Mouse (Mus musculus): ENCODE results near the gene Vav2. TPM values are rescaled to one million over a fixed set of nuclear protein-coding genes. Genes with fewer than 3 reads are reported as not detected.
A peak's percentile ranks its signal among the peaks of the same experiment; 100 is the strongest.

Vav2 gene
- polyA plus RNA-seq, 1 experiment from 2014 or later, result 15.0 TPM

GRCm38 (mm10) chr2:27426406-27426854, 403 bp downstream of the Vav2 start:
- peak overlapping the region; percentile 98 for H3K9ac ChIP-seq (ENCODE audit: low read length)
- peaks cover 35% of the 10 kb centered on the region for H3K4me1 ChIP-seq (ENCODE audit: control insufficient read depth, insufficient read depth, low read length)
- WGBS, result under 1% methylated on average over 31 of the region's 64 CpGs

GRCm38 (mm10) chr2:27425751-27426405, 955 bp downstream of the Vav2 start:
- Histone ChIP-seq H3K9me3 (ENCODE audit: control insufficient read depth, low read length) (no peaks in the 10 kb centered on the region), H3K4me1 (ENCODE audit: control insufficient read depth, insufficient read depth, low read length) (peaks cover 35% of the 10 kb centered on the region), H3K27ac (ENCODE audit: low read depth, low read length) (peak overlapping the region; percentile 80), H3K27me3 (ENCODE audit: control insufficient read depth, insufficient read depth, low read length) (no peaks in the 10 kb centered on the region), H3K4me2 (peak overlapping the region; percentile 82), H3K36me3 (ENCODE audit: control insufficient read depth, insufficient read depth, low read length) (peaks cover 2% of the 10 kb centered on the region; the same call in 1 of the 2 replicates), H3K4me3 (ENCODE audit: low read depth, low read length) (peak overlapping the region; percentile 93), H3K9ac (ENCODE audit: low read length) (peak overlapping the region; percentile 98)
- DNase-seq (ENCODE audit: low spot score, missing footprints) (peak; percentile 97), ATAC-seq (ENCODE audit: low FRiP score) (peak; percentile 17; the same call in 1 of the 2 replicates)
- WGBS, result under 1% methylated on average over 58 of the region's 60 CpGs

More at GRCm38 (mm10) chr2:27426406-27426854, 403 bp downstream of the Vav2 start:
- DNase-seq (ENCODE audit: low spot score, missing footprints) (no peak), ATAC-seq (ENCODE audit: low FRiP score) (peak; percentile 57)
- Histone ChIP-seq H3K36me3 (ENCODE audit: control insufficient read depth, insufficient read depth, low read length) (no peaks in the 10 kb centered on the region; the same call in 1 of the 2 replicates), H3K4me3 (ENCODE audit: low read depth, low read length) (peak overlapping the region; percentile 93), H3K4me2 (peak overlapping the region; percentile 82), H3K9me3 (ENCODE audit: control insufficient read depth, low read length) (no peaks in the 10 kb centered on the region), H3K27me3 (ENCODE audit: control insufficient read depth, insufficient read depth, low read length) (no peaks in the 10 kb centered on the region), H3K27ac (ENCODE audit: low read depth, low read length) (peak overlapping the region; percentile 80)

GRCm38 (mm10) chr2:27425161-27425611, 1.6 kb downstream of the Vav2 start:
- H3K4me2 ChIP-seq, result peak overlapping the region; percentile 82
- no peaks in the 10 kb centered on the region for H3K27me3 ChIP-seq (ENCODE audit: control insufficient read depth, insufficient read depth, low read length)
- peaks cover 36% of the 10 kb centered on the region for H3K4me1 ChIP-seq (ENCODE audit: control insufficient read depth, insufficient read depth, low read length)
- peak; percentile 30 for ATAC-seq (ENCODE audit: low FRiP score)
- no peaks in the 10 kb centered on the region for H3K9me3 ChIP-seq (ENCODE audit: control insufficient read depth, low read length)
- H3K4me3 ChIP-seq (ENCODE audit: low read depth, low read length), result peak overlapping the region; percentile 93
- peaks cover 2% of the 10 kb centered on the region; the same call in 1 of the 2 replicates for H3K36me3 ChIP-seq (ENCODE audit: control insufficient read depth, insufficient read depth, low read length)
- peak overlapping the region; percentile 80 for H3K27ac ChIP-seq (ENCODE audit: low read depth, low read length)
- peak; percentile 96 for DNase-seq (ENCODE audit: low spot score, missing footprints)
- peak overlapping the region; percentile 98 for H3K9ac ChIP-seq (ENCODE audit: low read length)
- 1% methylated on average over 20 of the region's 20 CpGs for WGBS

GRCm38 (mm10) chr2:27423596-27423995, 3.2 kb downstream of the Vav2 start:
- Histone ChIP-seq H3K27ac (ENCODE audit: low read depth, low read length) (no peak overlapping the region), H3K9me3 (ENCODE audit: control insufficient read depth, low read length) (no peaks in the 10 kb centered on the region), H3K9ac (ENCODE audit: low read length) (peak overlapping the region; percentile 98), H3K4me3 (ENCODE audit: low read depth, low read length) (no peak overlapping the region), H3K27me3 (ENCODE audit: control insufficient read depth, insufficient read depth, low read length) (no peaks in the 10 kb centered on the region), H3K36me3 (ENCODE audit: control insufficient read depth, insufficient read depth, low read length) (peaks cover 2% of the 10 kb centered on the region; the same call in 1 of the 2 replicates), H3K4me1 (ENCODE audit: control insufficient read depth, insufficient read depth, low read length) (peaks cover 50% of the 10 kb centered on the region), H3K4me2 (peak overlapping the region; percentile 82)
- 84% methylated on average over 7 of the region's 7 CpGs for WGBS
- DNase-seq (ENCODE audit: low spot score, missing footprints), result no peak
- no peak for ATAC-seq (ENCODE audit: low FRiP score)

GRCm38 (mm10) chr2:27421293-27422068, 5.4 kb downstream of the Vav2 start:
- H3K27ac ChIP-seq (ENCODE audit: low read depth, low read length), result no peak overlapping the region
- H3K9me3 ChIP-seq (ENCODE audit: control insufficient read depth, low read length), result no peaks in the 10 kb centered on the region
- 0 out of 2 replicates have a peak overlapping the region, but pooled peaks have one; percentile 16 for H3K9ac ChIP-seq (ENCODE audit: low read length)
- H3K27me3 ChIP-seq (ENCODE audit: control insufficient read depth, insufficient read depth, low read length), result no peaks in the 10 kb centered on the region
- no peak overlapping the region for H3K4me3 ChIP-seq (ENCODE audit: low read depth, low read length)
- no peak for ATAC-seq (ENCODE audit: low FRiP score)
- WGBS, result 78% methylated on average over 20 of the region's 20 CpGs
- no peak for DNase-seq (ENCODE audit: low spot score, missing footprints)
- H3K36me3 ChIP-seq (ENCODE audit: control insufficient read depth, insufficient read depth, low read length), result peaks cover 2% of the 10 kb centered on the region; the same call in 1 of the 2 replicates
- H3K4me2 ChIP-seq, result no peak overlapping the region
- H3K4me1 ChIP-seq (ENCODE audit: control insufficient read depth, insufficient read depth, low read length), result peaks cover 57% of the 10 kb centered on the region

GRCm38 (mm10) chr2:27418577-27419070, 8.2 kb downstream of the Vav2 start:
- ATAC-seq (ENCODE audit: low FRiP score) (no peak), DNase-seq (ENCODE audit: low spot score, missing footprints) (no peak)
- Histone ChIP-seq H3K4me1 (ENCODE audit: control insufficient read depth, insufficient read depth, low read length) (peaks cover 75% of the 10 kb centered on the region), H3K4me3 (ENCODE audit: low read depth, low read length) (no peak overlapping the region), H3K36me3 (ENCODE audit: control insufficient read depth, insufficient read depth, low read length) (peaks cover 2% of the 10 kb centered on the region; the same call in 1 of the 2 replicates), H3K4me2 (no peak overlapping the region), H3K9me3 (ENCODE audit: control insufficient read depth, low read length) (no peaks in the 10 kb centered on the region), H3K9ac (ENCODE audit: low read length) (no peak overlapping the region), H3K27me3 (ENCODE audit: control insufficient read depth, insufficient read depth, low read length) (no peaks in the 10 kb centered on the region), H3K27ac (ENCODE audit: low read depth, low read length) (no peak overlapping the region)
- 63% methylated on average over 6 of the region's 6 CpGs for WGBS

- no peak overlapping the region for H3K27ac ChIP-seq (ENCODE audit: low read depth, low read length)
- no peak overlapping the region for H3K9ac ChIP-seq (ENCODE audit: low read length)
- peaks cover 2% of the 10 kb centered on the region; the same call in 1 of the 2 replicates for H3K36me3 ChIP-seq (ENCODE audit: control insufficient read depth, insufficient read depth, low read length)
- no peak for ATAC-seq (ENCODE audit: low FRiP score)
- peaks cover 73% of the 10 kb centered on the region for H3K4me1 ChIP-seq (ENCODE audit: control insufficient read depth, insufficient read depth, low read length)
- H3K9me3 ChIP-seq (ENCODE audit: control insufficient read depth, low read length), result no peaks in the 10 kb centered on the region
- H3K27me3 ChIP-seq (ENCODE audit: control insufficient read depth, insufficient read depth, low read length), result no peaks in the 10 kb centered on the region
- H3K4me3 ChIP-seq (ENCODE audit: low read depth, low read length), result no peak overlapping the region
- WGBS, result 61% methylated on average over 5 of the region's 5 CpGs
- no peak for DNase-seq (ENCODE audit: low spot score, missing footprints)
- no peak overlapping the region for H3K4me2 ChIP-seq
Measured at GRCm38 (mm10) chr2:27417648-27418153, 9.1 kb downstream of the Vav2 start.

- H3K36me3 ChIP-seq (ENCODE audit: control insufficient read depth, insufficient read depth, low read length), result peaks cover 2% of the 10 kb centered on the region; the same call in 1 of the 2 replicates
- no peak for DNase-seq (ENCODE audit: low spot score, missing footprints)
- no peak for ATAC-seq (ENCODE audit: low FRiP score)
- WGBS, result 60% methylated on average over 3 of the region's 3 CpGs
- H3K9me3 ChIP-seq (ENCODE audit: control insufficient read depth, low read length), result no peaks in the 10 kb centered on the region
- no peaks in the 10 kb centered on the region for H3K27me3 ChIP-seq (ENCODE audit: control insufficient read depth, insufficient read depth, low read length)
- H3K27ac ChIP-seq (ENCODE audit: low read depth, low read length), result no peak overlapping the region
- H3K4me3 ChIP-seq (ENCODE audit: low read depth, low read length), result no peak overlapping the region
- no peak overlapping the region for H3K9ac ChIP-seq (ENCODE audit: low read length)
- peaks cover 81% of the 10 kb centered on the region for H3K4me1 ChIP-seq (ENCODE audit: control insufficient read depth, insufficient read depth, low read length)
- H3K4me2 ChIP-seq, result no peak overlapping the region
Measured at GRCm38 (mm10) chr2:27416425-27416824, 10.4 kb downstream of the Vav2 start.

Data from midbrain, embryonic 11.5 days (tissue).